Mouse (Mus musculus) lung, embryonic 16.5 days (tissue): ENCODE data around the gene Tppp3. TPM values are rescaled to one million over a fixed set of nuclear protein-coding genes. Genes with fewer than 3 reads are reported as not detected.

Experiments
- ATAC-seq: fragments of 200-750 bp; cut with Nextera tagmentation; 2 replicates; pipeline ENCODE4 v1.8.0; 2017; ENCODE audit warnings: low read depth, mild to moderate bottlenecking, moderate library complexity
- H3K27ac ChIP-seq: fragments of 300-500 bp; sonication (generic); 2 replicates; pipeline ENCODE4 v1.5.1; 2014; ENCODE audit warnings: mild to moderate bottlenecking, control low read depth, low read length
- H3K27me3 ChIP-seq: fragments of 300-500 bp; sonication (generic); 2 replicates; pipeline ENCODE4 v1.6.1; 2014; ENCODE audit warnings: low read depth, low read length, mixed read lengths; ENCODE audit not compliant: control insufficient read depth, insufficient read depth
- H3K36me3 ChIP-seq: fragments of 300-500 bp; sonication (generic); 2 replicates; pipeline ENCODE4 v1.6.1; 2014; ENCODE audit warnings: low read length; ENCODE audit not compliant: control insufficient read depth, insufficient read depth
- H3K4me1 ChIP-seq: fragments of 300-500 bp; sonication (generic); replicated peaks from 2 replicates; pipeline ENCODE4 v1.6.1; 2014; ENCODE audit warnings: low read length, mixed read lengths; ENCODE audit not compliant: control insufficient read depth, insufficient read depth
- H3K4me2 ChIP-seq: fragments of 300-500 bp; sonication (generic); 2 replicates; pipeline ENCODE4 v1.6.1; 2014; ENCODE audit warnings: low read depth, low read length, control low read depth
- H3K4me3 ChIP-seq: fragments of 300-500 bp; sonication (generic); 2 replicates; pipeline ENCODE4 v1.5.1; 2014; ENCODE audit warnings: mild to moderate bottlenecking, low read length, control low read depth
- H3K9ac ChIP-seq: fragments of 300-500 bp; sonication (generic); 2 replicates; pipeline ENCODE4 v1.6.1; 2014; ENCODE audit warnings: low read length, control low read depth
- H3K9me3 ChIP-seq: fragments of 300-500 bp; sonication (generic); 2 replicates; pipeline ENCODE4 v1.6.1; 2016; ENCODE audit warnings: low read length; ENCODE audit not compliant: control insufficient read depth
- WGBS: fragments of 180-500 bp; shearing (Covaris S2); extraction: QIAGEN DNeasy Blood & Tissue Kit; methylation state at CpG from one replicate; pipeline ENCODE4 v1.1.7; 2014; 5-methylcytosine and 5-hydroxymethylcytosine counted together
- polyA plus RNA-seq: library from polyadenylated mRNA; unstranded; fragments of >200 nt; fragmentation: Nextera tagmentation; extraction: Ambion mirVana; gene quantifications from 2 replicates; pipeline ENCODE4 v1.2.1, GENCODE M21; 2015

Gene Tppp3
- 83.3 and 110 TPM in 2 replicates for polyA plus RNA-seq

DNA sequence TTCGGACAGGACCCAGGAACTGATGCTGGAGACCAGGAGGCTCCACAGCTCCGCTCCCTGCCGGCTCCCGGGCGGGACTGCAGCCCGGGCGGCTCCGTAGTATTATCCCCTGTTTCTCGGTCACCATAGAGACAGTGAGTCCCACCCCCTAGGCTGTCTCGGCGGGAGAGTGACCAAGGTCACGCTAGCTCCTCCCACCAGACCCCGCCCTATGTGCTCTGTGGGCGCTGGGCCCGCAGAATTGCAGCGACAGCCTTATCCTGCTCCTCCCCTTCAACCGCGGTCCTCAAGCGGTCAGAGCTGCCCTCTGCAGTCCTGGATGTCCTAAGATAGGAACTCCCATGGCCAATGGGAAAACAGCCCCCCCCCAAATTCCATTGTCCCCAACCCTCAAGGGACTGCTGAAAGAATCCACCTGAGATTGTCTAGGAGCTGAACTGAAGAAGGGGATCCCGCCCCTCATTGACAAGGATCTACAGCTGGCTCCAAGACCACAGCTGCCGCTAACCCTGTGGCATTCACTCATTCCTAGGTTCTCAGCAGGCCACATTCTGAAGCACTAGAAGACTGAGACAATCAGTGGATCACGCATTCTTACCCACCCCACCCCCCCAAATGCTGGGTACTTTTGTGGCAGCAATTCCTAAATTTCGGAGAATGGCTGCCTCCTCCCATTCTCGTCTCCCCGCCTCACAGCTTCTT, at the start of gene Tppp3:
Gene Tppp3 (minus strand): TSS at position 213 of the 702 bp plus-strand sequence.
- Histone ChIP-seq H3K4me1 (peaks cover 59% of the 10 kb centered on the region), H3K4me2 (peak within 1 kb of the TSS; percentile 69), H3K36me3 (peaks cover 9% of the 10 kb centered on the region), H3K4me3 (peak within 1 kb of the TSS; percentile 39), H3K27me3 (no peaks in the 10 kb centered on the region; the same call in 1 of the 2 replicates), H3K27ac (0 out of 2 replicates have a peak within 1 kb of the TSS, but pooled peaks have one; percentile 2), H3K9ac (peak within 1 kb of the TSS; percentile 54), H3K9me3 (no peaks in the 10 kb centered on the region)
- ATAC-seq, result peak; percentile 95
- 11% methylated on average over 25 of the region's 25 CpGs for WGBS

DNA sequence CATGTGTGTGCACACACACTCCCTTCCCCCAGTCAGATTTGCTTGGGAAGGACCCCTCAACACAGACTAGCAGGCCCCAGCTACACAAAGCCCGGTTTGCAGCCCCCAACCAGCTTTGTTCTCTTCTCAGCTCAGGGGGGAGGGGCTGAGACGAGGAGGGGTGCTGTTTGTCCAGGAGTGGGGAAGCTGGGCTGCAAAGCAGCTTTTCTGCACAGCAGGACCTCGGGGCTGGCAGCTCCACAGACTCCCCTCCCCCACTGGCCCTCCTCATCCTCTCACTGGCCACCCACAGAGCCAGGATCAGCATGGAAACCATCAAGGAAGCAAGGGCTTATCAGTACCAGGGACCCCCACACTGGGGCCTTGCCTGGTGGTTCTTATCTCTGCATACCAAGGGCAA, 49.7 kb upstream of the Tppp3 start:
- Histone ChIP-seq H3K27ac (no peak overlapping the region), H3K4me1 (peaks cover 36% of the 10 kb centered on the region)
- 10% methylated on average over 3 of the region's 3 CpGs for WGBS

DNA sequence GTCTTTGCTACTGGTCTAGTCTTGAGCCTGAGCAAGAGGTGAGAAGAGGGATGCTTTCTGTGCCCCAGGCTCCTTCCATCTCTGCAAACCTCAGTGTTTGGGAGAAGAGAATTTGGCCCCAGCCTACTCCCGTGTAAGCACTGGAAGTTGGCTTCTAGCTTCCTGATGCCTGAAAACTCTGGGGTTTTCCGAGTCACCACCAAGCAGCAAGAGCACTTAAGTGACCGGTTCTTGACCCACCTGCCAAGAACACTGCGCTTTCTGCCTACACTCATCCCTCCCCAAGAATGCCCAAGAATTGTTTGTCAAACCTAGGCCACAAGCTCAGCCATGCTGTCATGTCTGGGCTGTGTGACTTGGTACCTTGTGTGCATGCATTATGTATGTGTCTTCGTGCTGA, 49.2 kb upstream of the Tppp3 start:
- Histone ChIP-seq H3K4me2 (no peak overlapping the region), H3K36me3 (peaks cover 6% of the 10 kb centered on the region; the same call in 1 of the 2 replicates), H3K9me3 (no peaks in the 10 kb centered on the region), H3K4me3 (no peak overlapping the region), H3K9ac (no peak overlapping the region), H3K4me1 (peaks cover 37% of the 10 kb centered on the region), H3K27ac (no peak overlapping the region), H3K27me3 (no peaks in the 10 kb centered on the region)
- ATAC-seq, result no peak
- WGBS, result 20% methylated on average over 5 of the region's 5 CpGs

More for the DNA sequence above, 49.7 kb upstream of the Tppp3 start:
- Histone ChIP-seq H3K4me3 (no peak overlapping the region), H3K9ac (no peak overlapping the region; the same call in 1 of the 2 replicates), H3K4me2 (no peak overlapping the region), H3K9me3 (no peaks in the 10 kb centered on the region), H3K27me3 (no peaks in the 10 kb centered on the region), H3K36me3 (peaks cover 6% of the 10 kb centered on the region; the same call in 1 of the 2 replicates)
- no peak for ATAC-seq

DNA sequence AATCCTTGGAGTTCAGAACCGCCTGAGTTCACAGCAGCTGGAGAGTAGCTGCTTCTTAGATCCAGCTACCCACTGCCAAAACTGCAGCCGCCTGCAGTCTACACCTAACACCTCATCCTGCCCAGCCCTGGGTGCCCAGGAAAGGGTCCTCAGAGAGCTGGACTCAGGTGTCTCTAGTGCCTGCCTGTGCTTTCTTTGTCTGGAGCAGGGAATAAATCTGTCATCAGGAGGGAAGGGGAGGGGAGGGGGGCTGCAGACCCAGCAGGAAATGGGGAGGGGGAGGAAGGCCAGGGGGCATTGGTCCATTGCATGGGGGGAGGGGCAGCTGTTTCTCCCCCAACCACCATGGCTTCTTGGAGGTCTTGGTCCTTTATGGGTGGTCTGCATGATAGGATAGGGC, 48.3 kb upstream of the Tppp3 start:
- no peaks in the 10 kb centered on the region for H3K9me3 ChIP-seq
- peak overlapping the region; percentile 60; the same call in 1 of the 2 replicates for H3K4me3 ChIP-seq
- peak overlapping the region; percentile 70 for H3K9ac ChIP-seq
- no peaks in the 10 kb centered on the region for H3K36me3 ChIP-seq
- no peaks in the 10 kb centered on the region for H3K27me3 ChIP-seq
- peak overlapping the region; percentile 99 for H3K4me2 ChIP-seq
- no peak overlapping the region for H3K27ac ChIP-seq
- ATAC-seq, result no peak
- 3% methylated on average over 2 of the region's 2 CpGs for WGBS
- H3K4me1 ChIP-seq, result peaks cover 37% of the 10 kb centered on the region

DNA sequence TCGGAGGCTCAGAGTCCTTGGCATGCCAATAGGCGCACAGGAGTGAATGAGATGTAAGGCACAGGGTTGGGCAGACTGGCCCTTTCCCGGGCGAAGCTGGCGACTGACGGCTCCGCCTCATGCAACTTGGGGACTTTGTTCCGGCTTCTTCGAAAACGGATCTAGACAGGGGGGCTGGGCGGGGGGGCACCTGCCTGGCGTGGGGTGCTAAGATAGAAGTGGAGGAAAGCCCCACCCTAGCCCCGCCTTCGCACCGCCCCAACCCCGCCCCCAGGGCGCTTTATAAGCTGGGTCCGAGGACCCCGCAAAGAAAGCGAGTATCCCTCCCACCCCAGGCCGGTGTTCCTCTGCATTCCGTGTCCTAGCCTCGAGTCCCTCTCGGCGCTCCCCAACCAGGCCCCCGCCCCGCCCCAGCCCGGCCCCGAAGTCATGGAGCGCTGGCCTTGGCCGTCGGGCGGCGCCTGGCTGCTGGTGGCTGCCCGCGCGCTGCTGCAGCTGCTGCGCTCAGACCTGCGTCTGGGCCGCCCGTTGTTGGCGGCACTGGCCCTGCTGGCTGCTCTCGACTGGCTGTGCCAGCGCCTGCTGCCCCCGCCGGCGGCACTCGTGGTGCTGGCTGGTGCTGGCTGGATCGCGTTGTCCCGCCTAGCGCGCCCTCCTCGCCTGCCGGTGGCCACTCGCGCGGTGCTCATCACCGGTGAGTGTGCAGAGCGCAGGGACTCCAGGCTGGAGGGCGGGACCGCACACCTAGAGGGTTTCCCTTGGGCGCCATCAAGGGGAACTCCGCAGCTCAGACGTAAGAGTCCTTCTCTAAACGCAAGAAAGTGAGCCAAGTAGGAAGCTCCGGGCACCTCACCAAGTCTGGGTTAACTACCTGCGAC, 47.3 kb upstream of the Tppp3 start, which contains the start of gene Hsd11b2:
Gene Hsd11b2 (plus strand): TSS at position 320 of the 878 bp plus-strand sequence.
- no peaks in the 10 kb centered on the region for H3K36me3 ChIP-seq
- peak within 1 kb of the TSS; percentile 60 for H3K4me3 ChIP-seq
- no peaks in the 10 kb centered on the region for H3K27me3 ChIP-seq
- H3K9ac ChIP-seq, result peak within 1 kb of the TSS; percentile 70
- H3K4me2 ChIP-seq, result peak within 1 kb of the TSS; percentile 99
- under 1% methylated on average over 61 of the region's 68 CpGs for WGBS
- peak; percentile 67 for ATAC-seq
- H3K9me3 ChIP-seq, result no peaks in the 10 kb centered on the region
- H3K4me1 ChIP-seq, result peaks cover 37% of the 10 kb centered on the region
- peak within 1 kb of the TSS; percentile 53 for H3K27ac ChIP-seq

DNA sequence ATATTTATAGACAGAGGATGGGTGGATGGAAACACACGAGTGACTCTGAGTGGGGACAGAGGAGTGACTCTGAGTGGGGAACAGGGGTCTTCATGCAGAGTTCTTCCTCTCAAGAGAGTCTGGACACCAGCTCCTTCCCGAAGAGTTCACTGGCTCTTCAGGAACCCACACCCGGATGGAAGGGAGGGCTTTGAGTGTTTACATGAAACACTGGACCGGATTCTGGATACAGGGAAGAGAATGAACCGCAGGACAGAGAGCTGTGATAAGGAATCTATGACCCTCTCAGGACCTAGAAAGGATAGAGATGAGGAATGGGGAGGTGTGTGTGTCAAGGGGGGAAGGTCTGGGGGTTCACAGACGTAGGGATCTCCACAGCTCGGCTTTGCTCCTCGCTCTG, 46.0 kb upstream of the Tppp3 start:
- Histone ChIP-seq H3K4me1 (peaks cover 37% of the 10 kb centered on the region), H3K9ac (no peak overlapping the region), H3K4me2 (no peak overlapping the region), H3K27ac (no peak overlapping the region), H3K9me3 (no peaks in the 10 kb centered on the region), H3K4me3 (no peak overlapping the region), H3K36me3 (no peaks in the 10 kb centered on the region), H3K27me3 (no peaks in the 10 kb centered on the region)
- ATAC-seq, result no peak
- 18% methylated on average over 8 of the region's 8 CpGs for WGBS

DNA sequence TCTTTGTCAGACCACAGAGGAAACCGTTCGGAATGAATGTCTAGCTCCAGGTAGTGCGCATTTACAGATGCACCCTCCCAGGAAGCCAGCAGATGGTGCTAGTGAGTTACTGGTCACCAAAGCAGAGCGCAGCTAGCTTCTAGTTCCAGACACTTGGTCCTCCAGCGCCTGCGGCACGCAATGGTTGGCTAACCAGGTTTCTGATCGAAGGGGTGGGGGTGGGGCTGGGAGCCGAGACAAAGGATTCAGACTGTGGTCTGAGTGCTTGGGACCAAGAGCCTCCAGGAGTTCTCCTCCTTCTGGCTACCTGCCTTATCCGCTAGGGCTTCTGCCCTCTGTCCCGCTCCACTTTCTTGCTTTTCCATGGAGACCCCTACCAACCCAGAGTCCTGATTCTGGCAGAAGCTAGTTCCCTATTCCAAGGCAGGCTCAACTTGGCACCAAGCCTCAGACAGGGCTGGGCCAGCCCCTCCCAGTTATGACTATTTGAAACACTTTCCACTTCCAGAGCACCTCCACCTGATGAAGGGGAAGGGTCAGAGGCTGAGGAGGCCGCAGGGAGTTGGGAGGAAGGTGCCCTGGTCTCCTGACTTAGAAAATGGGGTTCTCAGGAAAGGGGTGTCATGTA, 44.8 kb upstream of the Tppp3 start:
- peak; percentile 53 for ATAC-seq
- Histone ChIP-seq H3K9ac (peak overlapping the region; percentile 37), H3K4me1 (peaks cover 35% of the 10 kb centered on the region)

DNA sequence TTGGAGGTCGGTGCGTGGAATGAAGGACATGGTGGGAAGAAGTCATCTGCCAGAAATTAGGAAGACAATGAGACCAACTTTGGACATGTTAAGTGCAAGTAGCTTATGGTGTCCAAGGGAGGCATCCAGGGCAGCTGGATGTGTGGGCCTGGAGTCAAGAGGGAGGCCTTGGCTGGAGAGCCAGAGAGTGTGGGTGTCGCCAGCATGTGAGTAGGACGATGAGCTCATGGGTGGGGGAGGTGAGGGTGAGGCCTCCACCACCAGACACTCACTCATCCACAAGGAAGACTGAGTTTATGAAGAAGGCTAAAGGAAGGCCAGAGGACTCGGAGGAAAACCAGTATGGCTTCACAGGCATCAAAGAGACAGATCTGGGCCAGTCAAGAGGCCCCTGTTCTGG, 43.3 kb upstream of the Tppp3 start:
- 54% methylated on average over 5 of the region's 5 CpGs for WGBS
- Histone ChIP-seq H3K4me2 (no peak overlapping the region), H3K4me1 (peaks cover 40% of the 10 kb centered on the region), H3K27ac (no peak overlapping the region), H3K27me3 (no peaks in the 10 kb centered on the region), H3K4me3 (no peak overlapping the region), H3K9ac (no peak overlapping the region), H3K36me3 (no peaks in the 10 kb centered on the region), H3K9me3 (no peaks in the 10 kb centered on the region)
- no peak for ATAC-seq

More for the DNA sequence above, 44.8 kb upstream of the Tppp3 start:
- 11% methylated on average over 12 of the region's 12 CpGs for WGBS
- H3K27ac ChIP-seq, result no peak overlapping the region
- H3K36me3 ChIP-seq, result no peaks in the 10 kb centered on the region
- peak overlapping the region; percentile 53 for H3K4me2 ChIP-seq
- no peaks in the 10 kb centered on the region for H3K9me3 ChIP-seq
- no peaks in the 10 kb centered on the region for H3K27me3 ChIP-seq
- H3K4me3 ChIP-seq, result peak overlapping the region; percentile 17; the same call in 1 of the 2 replicates
